Comparison of ENCODE assay signal across 9 mouse cellular contexts in genomic region chr5:111800511-111800910, GRCm38 (mm10).
DNase-seq lines count a peak whose midpoint lies in the region; ATAC-seq and TF ChIP-seq lines count a peak whose summit lies in the region.
"Had no signal": no experiment of that assay in that cellular context is flagged by ENCODE, and none has a peak within 500 bp of the region (broad histone marks: within the 10 kb centered on the region; RNA-seq: fewer than 3 reads in every experiment).

No protein-coding gene starts in this region.

- no peak overlapping the region for H3K9ac ChIP-seq in intestine, embryonic 14.5 days (ENCODE audit: low read length)
- H3K9ac ChIP-seq in intestine, embryonic 15.5 days: no peak overlapping the region
- H3K9ac ChIP-seq: forebrain, embryonic 12.5 days; midbrain, embryonic 15.5 days had no signal

- peak overlapping the region; percentile 75 for H3K27ac ChIP-seq in intestine, embryonic 14.5 days (ENCODE audit: low read depth)
- no peak overlapping the region for H3K27ac ChIP-seq in intestine, embryonic 15.5 days
- no peak overlapping the region for H3K27ac ChIP-seq in testis, adult 2 months (ENCODE audit: control insufficient read depth, insufficient read depth, low read depth, low read length)
- peak overlapping the region; percentile 88 for H3K27ac ChIP-seq in embryonic fibroblast, embryonic 13.5 days (ENCODE audit: insufficient read depth, low read length)
- H3K27ac ChIP-seq: midbrain, embryonic 15.5 days had no signal

- H3K4me3 ChIP-seq in intestine, embryonic 14.5 days (ENCODE audit: low read depth, low read length): no peak overlapping the region
- H3K4me3 ChIP-seq in intestine, embryonic 15.5 days (replicated peaks): no peak overlapping the region
- H3K4me3 ChIP-seq in testis, adult 2 months (ENCODE audit: control insufficient read depth, low read depth, low read length): no peak overlapping the region
- H3K4me3 ChIP-seq in embryonic fibroblast, embryonic 13.5 days (ENCODE audit: insufficient read depth, low read length): no peak overlapping the region
- H3K4me3 ChIP-seq: forebrain, embryonic 12.5 days; midbrain, embryonic 15.5 days had no signal

- TF ChIP-seq CTCF in testis, adult 2 months (IDR thresholded peaks at IDR 0.05; ENCODE audit: control insufficient read depth, insufficient read depth, insufficient replicate concordance, low read depth, low read length): peak; percentile 14; the same call in 1 of the 2 replicates
- 0 out of 2 replicates have a peak, but pooled peaks have one; percentile 18 for TF ChIP-seq CTCF in embryonic fibroblast, embryonic 13.5 days (IDR thresholded peaks at IDR 0.05; ENCODE audit: borderline replicate concordance, insufficient read depth, low read length)

- peaks cover 21% of the 10 kb centered on the region for H3K4me1 ChIP-seq in intestine, embryonic 14.5 days (replicated peaks; ENCODE audit: control insufficient read depth, insufficient read depth, low read length)
- H3K4me1 ChIP-seq in intestine, embryonic 15.5 days (replicated peaks): peaks cover 10% of the 10 kb centered on the region
- H3K4me1 ChIP-seq in testis, adult 2 months (ENCODE audit: control insufficient read depth, insufficient read depth, low read length): peaks cover 3% of the 10 kb centered on the region; the same call in 1 of the 2 replicates
- H3K4me1 ChIP-seq in embryonic fibroblast, embryonic 13.5 days (ENCODE audit: control insufficient read depth, insufficient read depth, low read length): peaks cover 25% of the 10 kb centered on the region

- H3K4me2 ChIP-seq in intestine, embryonic 14.5 days (ENCODE audit: low read length): no peak overlapping the region
- no peak overlapping the region for H3K4me2 ChIP-seq in intestine, embryonic 15.5 days (replicated peaks)
- H3K4me2 ChIP-seq: forebrain, embryonic 12.5 days; midbrain, embryonic 15.5 days had no signal

- no peak for DNase-seq in intestine, embryonic 14.5 days (ENCODE audit: low spot score)
- no peak for DNase-seq in testis, postnatal 14 days (ENCODE audit: low spot score)
- DNase-seq in natural killer cell, adult 2 months (ENCODE audit: low spot score in 2 of 2): no peak

- H3K27me3 ChIP-seq in intestine, embryonic 14.5 days (replicated peaks; ENCODE audit: control insufficient read depth, insufficient read depth, low read length): no peaks in the 10 kb centered on the region
- H3K27me3 ChIP-seq in intestine, embryonic 15.5 days (replicated peaks): no peaks in the 10 kb centered on the region
- no peaks in the 10 kb centered on the region for H3K27me3 ChIP-seq in testis, adult 2 months (ENCODE audit: control insufficient read depth, insufficient read depth, low read length)
- H3K27me3 ChIP-seq: midbrain, embryonic 15.5 days had no signal

- WGBS in intestine, embryonic 14.5 days: 63% methylated on average over 11 of the region's 11 CpGs
- 71% methylated on average over 11 of the region's 11 CpGs for WGBS in intestine, embryonic 15.5 days

- H3K36me3 ChIP-seq in intestine, embryonic 14.5 days (ENCODE audit: control insufficient read depth, insufficient read depth, low read length): no peaks in the 10 kb centered on the region
- H3K36me3 ChIP-seq in intestine, embryonic 15.5 days: no peaks in the 10 kb centered on the region
- H3K36me3 ChIP-seq in testis, adult 2 months (ENCODE audit: control insufficient read depth, insufficient read depth, low read length): no peaks in the 10 kb centered on the region
- H3K36me3 ChIP-seq: forebrain, embryonic 12.5 days; midbrain, embryonic 15.5 days had no signal

- no peak for TF ChIP-seq POLR2A in testis, adult 2 months (IDR thresholded peaks at IDR 0.05; ENCODE audit: control insufficient read depth, low read depth, low read length)
- TF ChIP-seq POLR2A in embryonic fibroblast, embryonic 13.5 days (IDR thresholded peaks at IDR 0.05; ENCODE audit: low read depth, low read length): no peak

- no peaks in the 10 kb centered on the region for H3K9me3 ChIP-seq in intestine, embryonic 14.5 days (ENCODE audit: control insufficient read depth, low read length)
- no peaks in the 10 kb centered on the region for H3K9me3 ChIP-seq in intestine, embryonic 15.5 days
- H3K9me3 ChIP-seq: forebrain, embryonic 12.5 days; midbrain, embryonic 15.5 days had no signal

- ATAC-seq in intestine, embryonic 14.5 days (replicated peaks; ENCODE audit: low FRiP score, low TSS enrichment, low read depth): no peak
- no peak for ATAC-seq in intestine, embryonic 15.5 days
- no peak for ATAC-seq in megakaryocyte, adult 5-6 weeks (ENCODE audit: poor library complexity, severe bottlenecking)
- ATAC-seq: midbrain, embryonic 15.5 days had no signal

Comparison
In these comparisons a context has a peak if more than half of its experiments do, and no peak if none do; other contexts are left out.
1. H3K27ac ChIP-seq: peak in intestine, embryonic 14.5 days (single experiment) and embryonic fibroblast, embryonic 13.5 days (single experiment); none in intestine, embryonic 15.5 days (single experiment) and testis, adult 2 months (single experiment).